Mouse (Mus musculus) ovary, adult 18-20 months (tissue): ENCODE data around the gene Krt25.

Experiments used
- DNase-seq: peaks from one replicate; pipeline ENCODE4 v3.0.0; 2022; ENCODE audit warnings: low spot score, mixed read lengths

Gene Krt25

DNA sequence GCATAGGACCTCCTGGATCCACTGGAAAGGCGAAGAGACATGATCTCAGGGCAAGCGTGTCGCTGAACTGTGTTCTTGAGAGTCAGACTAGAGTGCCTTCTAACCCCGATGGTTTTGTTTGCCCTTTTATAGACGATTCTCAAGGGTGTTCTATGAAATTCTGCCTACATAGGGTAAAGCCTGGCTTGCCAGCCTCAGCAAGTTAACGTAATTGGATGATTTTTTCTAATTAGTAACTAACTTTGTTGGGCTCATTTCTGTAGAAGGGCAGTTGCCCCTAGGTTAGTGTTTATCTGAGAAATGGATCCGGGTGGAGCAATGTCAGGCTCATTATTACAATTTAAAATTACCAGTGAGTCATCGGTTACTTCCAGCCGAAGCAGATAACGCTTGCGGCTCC lies at the start of gene Krt25:
Krt25 (minus strand) TSS at position 101 of the 400 bp plus-strand sequence.
- no peak for DNase-seq

- no peak for DNase-seq
Observed at GRCm38 (mm10) chr11:99369853-99370451, 47.2 kb upstream of the Krt25 start.

- DNase-seq, result no peak
Observed at GRCm38 (mm10) chr11:99369229-99369628, 46.5 kb upstream of the Krt25 start.

- DNase-seq, result no peak
Observed at GRCm38 (mm10) chr11:99366791-99367190, 44.0 kb upstream of the Krt25 start.

DNA sequence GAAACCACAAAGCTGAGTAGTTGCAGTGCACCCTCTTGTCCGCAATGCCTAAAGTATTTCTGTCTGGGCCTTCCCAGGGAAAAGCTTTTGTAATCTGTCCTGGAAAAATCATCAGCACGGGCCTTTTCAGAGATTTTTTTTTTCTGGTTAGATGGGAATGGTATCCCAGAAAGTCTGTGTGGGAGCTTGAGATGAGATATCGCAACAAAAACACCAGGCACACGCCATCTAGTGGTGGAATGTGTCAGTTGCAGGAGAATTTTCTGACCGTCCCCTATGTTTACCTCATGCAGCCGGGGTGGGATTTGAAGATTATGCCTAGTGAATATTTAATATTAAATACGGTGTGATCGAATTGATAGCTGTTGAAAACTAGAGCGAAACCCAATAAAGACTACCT lies 41.7 kb upstream of the Krt25 start:
- no peak for DNase-seq

DNA sequence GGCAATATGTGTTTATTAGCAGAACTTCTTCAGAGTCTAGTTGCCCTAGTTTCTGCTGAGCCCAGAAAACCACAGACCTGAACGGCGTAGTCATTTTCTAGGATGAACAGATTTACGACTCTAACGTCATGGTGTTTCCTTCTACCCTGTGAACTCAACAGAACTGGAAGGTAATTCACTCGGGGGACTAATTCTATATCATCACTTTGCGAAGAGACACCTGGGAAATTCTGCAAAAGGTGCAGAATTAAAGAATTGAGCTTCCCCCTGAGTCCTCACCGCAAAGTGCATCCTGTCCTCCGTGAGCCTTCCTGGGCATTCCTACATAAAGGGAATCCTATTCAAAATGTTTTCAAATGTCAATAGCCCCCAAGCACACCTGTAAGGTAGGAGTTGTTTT lies 38.7 kb upstream of the Krt25 start:
- DNase-seq, result no peak

DNA sequence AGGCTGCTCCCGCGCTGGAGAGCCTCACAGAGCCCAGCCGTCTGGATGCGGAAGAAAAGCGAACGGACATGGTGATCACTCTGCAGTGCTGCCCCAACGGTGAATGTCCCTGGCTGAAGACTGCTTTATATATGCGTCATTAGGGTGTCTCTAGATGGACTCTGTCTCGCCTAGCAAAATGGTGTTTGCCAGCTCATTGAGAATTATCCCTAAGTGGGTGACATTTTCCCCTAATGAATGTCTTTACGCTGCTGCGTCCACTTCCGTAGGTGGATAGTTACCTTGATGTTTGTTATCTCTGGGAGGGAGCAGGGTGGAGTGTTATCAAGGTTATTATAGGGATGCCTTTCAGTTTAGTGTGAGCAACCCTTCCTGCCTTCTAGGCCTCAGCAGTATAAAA lies 28.3 kb upstream of the Krt25 start, which contains the start of gene Krt27:
Krt27 (minus strand) TSS at position 101 of the 400 bp plus-strand sequence.
- DNase-seq, result no peak

DNA sequence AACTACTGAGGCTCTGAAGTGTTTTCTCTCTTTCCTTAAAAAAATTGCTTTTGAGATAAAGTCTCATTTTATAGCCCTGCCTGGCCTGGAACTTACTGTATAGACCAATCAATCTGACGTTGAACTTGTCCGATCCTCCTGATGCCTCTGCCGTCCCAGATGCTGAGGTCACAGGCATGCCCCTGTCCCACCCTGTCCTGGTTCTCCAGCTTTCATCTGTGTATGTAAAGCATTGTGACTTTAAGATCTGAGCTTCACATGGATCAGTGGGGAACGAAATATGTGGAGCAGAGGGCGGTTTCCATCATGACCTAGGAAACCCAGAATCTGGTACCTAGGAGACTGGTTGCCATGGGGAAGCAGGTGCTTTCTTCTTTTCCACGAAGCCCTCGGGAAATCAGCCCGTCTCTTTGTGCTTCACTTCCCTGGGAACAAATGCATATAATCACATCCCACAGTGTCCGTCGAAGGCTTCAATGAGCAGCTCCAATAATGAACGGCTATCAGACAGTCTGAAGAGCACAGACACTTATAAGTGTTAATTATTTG lies 16.6 kb upstream of the Krt25 start:
- no peak for DNase-seq

- no peak for DNase-seq
Observed at GRCm38 (mm10) chr11:99337866-99338265, 15.1 kb upstream of the Krt25 start, which contains the start of gene Krt26. Gene Krt26, minus strand, starts transcription at chr11:99337966.

DNA sequence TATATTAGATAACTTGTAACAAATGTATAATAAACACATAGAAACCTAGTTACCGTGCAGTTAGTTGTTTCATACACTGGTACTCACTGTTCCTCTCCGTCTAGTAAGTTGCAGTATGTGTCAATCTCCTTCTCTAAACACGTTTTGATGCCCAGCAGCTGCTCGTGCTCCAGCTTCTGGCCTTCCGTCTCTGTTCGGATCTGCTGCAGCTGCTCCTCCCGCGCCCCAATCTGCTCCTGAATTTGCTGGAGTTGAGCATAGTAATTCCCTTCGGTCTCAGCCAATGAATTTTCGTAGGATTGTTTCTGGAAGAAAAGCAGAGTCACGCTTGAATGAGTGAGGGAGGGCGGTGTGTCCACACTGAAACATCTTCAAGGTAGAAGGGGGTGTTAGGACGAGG lies 10.7 kb upstream of the Krt25 start:
- DNase-seq, result no peak

DNA sequence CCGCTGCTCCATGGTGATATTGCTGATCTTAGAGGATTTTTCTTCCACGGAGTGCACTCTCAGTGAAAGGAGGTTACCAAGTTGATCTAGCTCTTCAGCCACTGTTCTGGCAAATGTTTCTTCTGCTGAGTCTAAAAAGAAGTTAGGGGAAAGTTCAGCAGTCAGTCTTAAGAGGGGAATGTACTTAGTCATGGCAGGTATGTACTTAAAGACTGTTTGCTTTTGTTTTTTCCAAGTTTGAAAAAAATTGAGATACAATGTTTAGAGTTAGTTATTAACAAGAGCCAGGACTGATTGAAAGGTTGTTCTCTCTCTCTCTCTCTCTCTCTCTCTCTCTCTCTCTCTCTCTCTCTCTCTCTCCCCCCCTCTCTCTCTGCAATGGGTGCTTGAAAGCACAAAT lies 6.9 kb upstream of the Krt25 start:
- no peak for DNase-seq

- no peak for DNase-seq
Observed at GRCm38 (mm10) chr11:99321094-99321493, 1.7 kb downstream of the Krt25 start.

DNA sequence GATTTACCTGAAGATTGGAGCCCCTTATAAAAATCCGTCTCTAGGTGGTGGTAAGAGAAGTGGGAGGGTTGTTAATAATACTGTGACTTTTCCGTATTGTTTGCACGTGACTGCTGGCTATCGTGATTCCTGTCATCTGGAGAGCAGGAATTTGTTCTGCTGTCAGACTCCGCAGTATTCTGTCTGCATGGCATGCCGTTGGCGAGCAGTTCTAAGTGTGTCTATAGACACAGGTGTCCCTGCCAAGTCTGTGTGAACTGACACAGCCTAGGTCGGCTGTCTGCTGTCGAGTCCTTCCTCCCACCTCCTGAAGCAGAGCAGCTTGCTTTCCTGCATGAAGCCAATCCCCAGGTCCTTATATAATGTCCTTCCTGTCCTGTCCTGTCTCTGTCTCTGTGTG lies 3.6 kb downstream of the Krt25 start:
- no peak for DNase-seq

DNA sequence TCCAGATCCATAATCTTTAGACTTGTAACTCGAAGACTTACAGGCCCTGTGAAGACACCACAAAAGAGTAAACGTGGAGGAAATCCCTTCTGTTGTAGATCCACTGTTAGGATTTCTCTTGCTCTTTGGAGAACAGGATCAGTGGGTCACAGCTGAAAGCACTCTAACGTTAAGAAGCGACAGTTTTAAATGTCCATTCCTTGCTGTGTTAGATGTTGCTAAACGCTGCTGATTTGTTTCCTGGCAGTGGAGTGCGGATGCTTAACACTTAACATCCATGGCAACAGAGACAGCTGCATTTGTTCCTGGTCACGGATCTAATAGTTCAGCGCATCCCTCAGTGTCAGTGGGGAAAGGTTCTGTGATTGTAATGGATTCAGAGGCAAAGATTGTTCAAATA lies 6.2 kb downstream of the Krt25 start:
- no peak for DNase-seq

- DNase-seq, result no peak
Observed at GRCm38 (mm10) chr11:99314594-99314993, 8.2 kb downstream of the Krt25 start.

- no peak for DNase-seq
Observed at GRCm38 (mm10) chr11:99310882-99311281, 11.9 kb downstream of the Krt25 start.

DNA sequence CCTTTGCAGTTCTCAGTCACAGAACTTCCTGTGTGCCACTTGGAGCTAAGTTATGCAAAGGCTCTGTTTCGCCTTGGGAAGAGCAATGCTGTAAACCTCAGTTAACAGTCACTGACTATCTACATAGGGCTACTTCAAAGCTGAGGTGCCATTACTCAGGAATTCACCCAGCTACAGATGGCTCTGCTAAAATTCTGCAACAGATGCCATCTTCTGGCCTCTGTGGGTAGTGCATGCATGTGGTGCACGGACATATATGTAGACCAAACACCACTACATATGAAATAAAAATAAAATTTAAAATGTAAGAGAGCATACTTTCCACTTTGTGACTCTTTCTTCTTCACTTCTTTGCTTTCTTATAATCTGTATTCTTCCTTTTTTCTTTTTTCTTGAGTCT lies 15.2 kb downstream of the Krt25 start:
- no peak for DNase-seq

- DNase-seq, result no peak
Observed at GRCm38 (mm10) chr11:99295039-99295438, 27.7 kb downstream of the Krt25 start.

DNA sequence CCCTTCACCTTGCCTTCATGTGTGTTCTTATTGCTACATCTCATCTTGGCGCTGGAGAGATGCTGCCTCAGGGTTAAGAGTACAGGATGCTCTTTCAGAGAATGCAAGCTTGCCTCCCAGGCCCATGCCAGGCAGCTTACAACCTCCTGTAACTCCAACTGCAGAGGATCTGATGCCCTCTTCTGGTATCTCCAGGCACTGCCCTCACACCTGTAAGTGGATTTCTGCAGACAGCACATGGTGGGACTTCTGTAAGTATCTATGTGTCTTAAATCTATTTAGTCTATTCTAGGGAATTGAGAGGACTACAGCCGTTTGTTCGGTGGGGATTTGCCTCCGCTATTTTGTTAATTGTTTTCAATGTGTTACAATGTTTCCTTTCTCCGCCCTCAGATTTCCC lies 29.9 kb downstream of the Krt25 start:
- no peak for DNase-seq

DNA sequence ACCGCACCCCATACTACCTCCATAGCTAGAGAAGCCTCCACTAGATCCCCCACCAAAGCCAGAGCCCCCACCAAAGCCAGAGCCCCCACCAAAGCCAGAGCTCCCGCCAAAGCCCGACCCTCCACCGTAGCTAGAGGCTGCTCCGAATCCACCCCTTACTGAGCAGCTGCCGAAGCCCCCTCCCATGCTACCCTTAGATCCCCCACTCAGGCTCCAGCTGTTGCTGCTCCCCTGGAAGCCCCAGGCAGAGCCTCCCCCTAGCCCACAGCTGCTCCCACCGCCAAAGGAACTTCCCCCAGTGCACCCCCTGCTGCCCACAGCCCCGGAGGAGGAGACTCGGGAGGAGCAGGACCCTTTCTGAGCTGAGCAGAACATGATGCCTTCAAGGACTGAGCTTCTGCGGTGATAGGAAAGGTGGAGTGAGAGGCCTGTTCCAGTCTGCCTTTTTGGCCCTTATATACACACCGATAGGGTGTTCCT lies 37.9 kb downstream of the Krt25 start, which contains the start of gene Krt24:
Krt24 (minus strand) TSS at position 430 of the 480 bp plus-strand sequence.
- DNase-seq, result no peak

DNA sequence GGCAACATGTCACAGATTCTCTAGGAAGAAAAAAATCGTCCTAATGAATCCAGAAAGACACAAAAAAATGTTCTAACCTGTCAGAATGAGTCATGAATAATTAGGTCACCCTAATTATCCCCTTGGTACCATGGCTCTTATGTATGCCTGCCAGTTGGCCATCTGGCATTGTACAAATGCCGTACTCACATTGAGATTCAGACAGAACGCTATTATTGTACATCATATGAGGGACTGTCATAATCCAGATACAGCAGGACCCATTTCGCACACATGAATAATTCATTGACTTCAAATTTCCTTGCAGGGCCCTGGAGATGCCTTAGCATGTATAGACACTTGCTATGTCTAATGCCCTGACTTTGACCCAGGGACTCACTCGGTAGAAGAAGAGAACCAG lies 38.7 kb downstream of the Krt25 start:
- no peak for DNase-seq

DNA sequence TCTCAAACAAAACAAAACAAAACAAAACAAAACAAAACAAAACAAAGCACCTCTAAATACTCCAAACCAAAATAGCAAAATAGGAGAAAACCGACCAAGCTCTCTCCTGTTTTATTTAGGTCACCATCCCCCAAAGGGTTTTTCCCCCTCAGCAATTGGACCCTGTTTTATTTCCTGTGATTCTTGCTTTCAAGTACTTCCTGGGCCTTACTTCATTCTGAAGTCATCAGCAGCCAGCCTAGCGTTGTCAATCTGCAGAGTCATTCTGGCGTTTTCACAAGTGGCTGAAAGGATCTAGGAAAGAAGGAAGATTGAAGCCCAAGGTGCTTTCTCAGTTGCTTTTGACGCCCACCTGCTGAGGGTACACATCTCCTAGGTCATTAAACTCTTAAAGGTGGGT lies 39.4 kb downstream of the Krt25 start:
- no peak for DNase-seq

DNA sequence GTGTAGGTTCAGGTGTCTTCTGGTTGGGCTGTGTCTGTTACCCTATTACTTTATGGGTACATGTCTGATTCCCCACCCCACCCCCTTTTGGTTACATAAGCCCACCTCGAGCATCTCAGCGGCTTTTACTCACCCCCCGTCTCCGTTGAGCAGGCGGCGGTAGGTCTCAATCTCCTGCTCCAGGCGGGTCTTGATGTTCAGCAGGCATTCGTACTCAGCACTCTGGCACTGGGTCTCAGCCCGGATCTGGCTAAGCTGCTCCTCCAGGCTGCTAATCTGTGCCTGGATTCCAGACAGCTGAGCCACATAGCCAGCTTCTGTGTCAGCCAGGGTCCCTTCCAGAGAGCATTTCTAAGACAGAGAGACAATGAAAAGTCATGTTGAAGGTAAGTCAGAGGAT lies 41.6 kb downstream of the Krt25 start:
- no peak for DNase-seq

DNA sequence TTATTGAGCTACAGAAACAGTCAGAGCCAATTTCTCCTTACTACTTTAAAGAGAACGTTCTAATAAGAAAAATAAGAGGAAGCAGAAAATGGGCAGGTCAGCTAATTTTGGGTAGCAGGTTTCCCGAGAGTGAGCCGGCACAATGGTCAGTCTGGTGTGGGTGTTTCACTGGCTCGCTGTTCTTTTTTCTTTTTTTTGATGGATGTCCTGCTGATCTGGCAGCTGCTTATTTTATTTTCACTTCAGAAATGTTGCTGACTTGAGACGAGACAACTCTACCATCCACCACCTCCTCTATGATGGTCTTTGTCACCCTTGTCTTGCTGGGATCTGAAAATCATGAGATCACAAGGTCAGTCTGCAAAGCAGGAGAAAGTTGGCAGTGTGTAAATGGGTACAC lies 42.8 kb downstream of the Krt25 start:
- DNase-seq, result no peak
